Mouse (Mus musculus) erythroblast, embryonic 14.5 days (primary cell): ENCODE measurements around the gene Fgfr2.

ENCODE experiments used
- GATA1 ChIP-seq: IDR thresholded peaks from 2 replicates; pipeline ENCODE4 v1.6.1; 2012; ENCODE audit warnings: low read length, inconsistent platforms, mixed read lengths
- TAL1 ChIP-seq: IDR thresholded peaks from 3 replicates; pipeline ENCODE4 v1.6.1; 2012; ENCODE audit warnings: low read length, inconsistent platforms, mixed read lengths

DNA sequence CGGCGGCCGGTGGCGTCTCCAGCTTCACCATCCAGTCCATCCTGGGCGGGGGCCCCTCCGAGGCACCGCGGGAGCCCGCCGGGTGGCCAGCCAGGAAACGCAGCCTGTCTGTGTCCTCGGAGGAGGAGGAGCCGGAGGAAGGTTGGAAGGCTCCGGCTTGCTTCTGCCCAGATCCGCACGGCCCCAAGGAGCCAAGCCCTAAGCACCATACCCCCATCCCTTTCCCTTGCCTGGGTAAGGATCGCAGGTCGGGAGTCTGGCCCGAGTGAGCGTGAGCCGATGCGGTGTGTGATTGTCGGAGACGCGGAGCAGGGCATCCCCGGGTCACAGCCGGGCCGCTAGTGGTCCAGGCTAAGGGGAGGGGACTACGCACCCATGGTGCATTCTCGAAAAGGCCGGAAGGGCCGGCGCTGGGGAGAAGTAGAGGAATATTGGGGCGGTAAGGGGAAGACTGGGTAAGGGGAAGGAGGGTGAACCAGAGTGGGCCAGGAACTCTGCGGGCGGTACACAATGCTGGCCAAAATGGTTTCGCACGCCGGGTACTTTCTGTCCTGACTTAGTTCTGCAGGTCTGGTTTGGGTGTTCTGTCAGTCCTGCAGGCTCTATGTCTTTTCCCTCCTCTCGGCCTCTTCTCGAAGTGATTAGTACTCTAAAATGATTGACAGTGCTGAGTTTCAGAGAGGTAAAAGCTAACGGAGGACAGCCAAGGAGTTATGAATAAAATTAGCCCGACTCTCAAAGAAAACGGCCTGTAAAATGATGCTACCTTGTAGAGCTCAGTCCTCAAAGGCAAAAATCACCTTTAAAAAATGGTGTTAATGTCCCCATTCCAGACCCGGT, 1568.6 kb downstream of the Fgfr2 start:
- TF ChIP-seq GATA1 (no peak), TAL1 (no peak)
